Mouse (Mus musculus) inflammation-experienced regulatory T-cells, adult 6 months (primary cell): ENCODE results near the gene Kcnh5. TPM values are rescaled to one million over a fixed set of nuclear protein-coding genes. Genes with fewer than 3 reads are reported as not detected.
A peak's percentile ranks its signal among the peaks of the same experiment; 100 is the strongest.

ENCODE experiments used
- ATAC-seq: one replicate; pipeline ENCODE4 v1.8.0; 2017
- polyA plus RNA-seq, 3 experiments: library from polyadenylated mRNA; unstranded; fragments of 100-300 nt; shearing (Covaris generic); gene quantifications; one replicate each; pipeline ENCODE4 v1.2.1; 2017

Kcnh5 gene
- polyA plus RNA-seq, 3 experiments from 2014 or later: not detected

- ATAC-seq: no peak
Observed at GRCm38 (mm10) chr12:74951124-74952115, 225.7 kb downstream of the Kcnh5 start.

GRCm38 (mm10) chr12:74901331-74901730 is 275.8 kb downstream of the Kcnh5 start:
- ATAC-seq: no peak

DNA sequence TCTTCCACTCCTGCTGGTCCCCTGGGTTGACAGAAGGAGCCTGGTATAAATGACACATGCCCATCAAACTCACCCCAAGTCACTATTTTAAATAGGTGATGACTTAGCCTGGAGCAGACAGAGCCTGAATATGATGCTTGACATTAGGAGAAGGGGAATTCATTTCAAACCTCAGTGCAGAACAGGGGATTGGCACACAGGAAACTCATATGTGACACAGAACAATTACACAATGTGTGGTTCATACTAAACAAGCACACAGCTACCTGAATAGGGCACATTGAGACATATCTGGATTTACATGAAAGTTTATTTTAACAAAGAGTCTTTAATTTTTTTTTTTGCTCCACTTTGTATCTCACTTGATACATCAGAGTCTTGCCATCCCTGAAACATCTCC is 276.4 kb downstream of the Kcnh5 start:
- ATAC-seq: no peak

GRCm38 (mm10) chr12:74899055-74899454 is 278.1 kb downstream of the Kcnh5 start:
- ATAC-seq: no peak

DNA sequence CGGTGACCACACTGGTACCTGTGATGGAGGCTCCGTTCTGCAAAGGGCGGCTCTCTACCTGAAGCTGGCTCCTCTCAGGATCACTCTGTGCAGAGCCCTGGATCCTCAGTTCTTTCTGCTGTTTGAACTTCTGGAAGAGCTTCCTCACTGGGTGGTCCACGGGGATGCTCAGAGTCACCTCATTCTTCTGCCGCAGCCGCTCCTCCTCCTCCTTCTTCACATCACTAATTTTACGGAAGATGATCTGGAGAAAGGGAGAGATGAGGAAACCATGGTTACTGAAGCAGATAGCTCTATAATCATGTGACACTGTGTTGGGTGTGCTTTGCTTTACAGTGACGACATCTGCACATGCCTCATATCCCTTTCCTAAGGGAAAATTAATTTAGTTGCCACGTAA is 278.9 kb downstream of the Kcnh5 start:
- ATAC-seq: no peak

- ATAC-seq: peak; percentile 94
Observed at GRCm38 (mm10) chr12:74894870-74895423, 282.2 kb downstream of the Kcnh5 start.

DNA sequence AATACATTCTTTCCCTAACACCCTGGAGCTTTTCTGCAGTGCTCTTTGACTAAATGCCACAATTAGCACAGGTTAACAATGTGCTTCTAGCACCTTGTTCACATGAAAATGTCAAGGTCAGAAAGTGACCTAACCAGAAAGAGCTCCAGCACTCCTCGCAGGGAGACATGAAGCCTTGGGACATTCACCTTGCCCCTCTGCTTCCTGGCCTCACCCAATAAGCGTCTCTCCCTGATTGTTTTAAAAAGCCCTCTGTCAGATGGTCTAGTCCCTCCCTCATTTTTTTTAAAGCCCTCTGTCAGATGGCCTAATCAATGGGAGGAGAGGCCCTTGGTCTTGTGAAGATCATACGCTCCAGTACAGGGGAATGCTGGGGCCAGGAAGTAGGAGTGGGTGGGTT is 287.7 kb downstream of the Kcnh5 start:
- ATAC-seq: no peak

- no peak for ATAC-seq
Observed at GRCm38 (mm10) chr12:74887064-74887463, 290.1 kb downstream of the Kcnh5 start.

- ATAC-seq: no peak
Observed at GRCm38 (mm10) chr12:74881344-74881743, 295.8 kb downstream of the Kcnh5 start.

DNA sequence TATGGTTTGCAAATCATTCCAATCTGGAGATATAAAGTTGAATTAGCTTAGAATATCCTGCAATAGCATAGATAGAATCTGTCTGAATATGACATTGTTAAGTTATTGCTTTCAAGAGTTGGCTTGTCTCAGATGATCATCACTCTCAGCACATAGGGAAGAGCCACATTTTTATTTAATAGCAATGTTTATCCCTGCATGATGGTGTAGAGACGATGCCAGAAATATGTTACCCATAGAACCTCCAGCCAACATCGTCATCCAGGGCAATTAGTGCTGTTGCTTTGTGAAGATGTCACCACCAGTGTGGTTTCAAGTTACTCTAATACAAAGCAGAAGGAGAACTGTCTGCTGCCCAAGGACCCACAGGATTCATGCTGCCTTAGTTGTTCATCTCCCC is 321.5 kb downstream of the Kcnh5 start:
- no peak for ATAC-seq

GRCm38 (mm10) chr12:74854263-74854662 is 322.9 kb downstream of the Kcnh5 start:
- no peak for ATAC-seq

- no peak for ATAC-seq
Observed at GRCm38 (mm10) chr12:74850323-74850722, 326.8 kb downstream of the Kcnh5 start.

DNA sequence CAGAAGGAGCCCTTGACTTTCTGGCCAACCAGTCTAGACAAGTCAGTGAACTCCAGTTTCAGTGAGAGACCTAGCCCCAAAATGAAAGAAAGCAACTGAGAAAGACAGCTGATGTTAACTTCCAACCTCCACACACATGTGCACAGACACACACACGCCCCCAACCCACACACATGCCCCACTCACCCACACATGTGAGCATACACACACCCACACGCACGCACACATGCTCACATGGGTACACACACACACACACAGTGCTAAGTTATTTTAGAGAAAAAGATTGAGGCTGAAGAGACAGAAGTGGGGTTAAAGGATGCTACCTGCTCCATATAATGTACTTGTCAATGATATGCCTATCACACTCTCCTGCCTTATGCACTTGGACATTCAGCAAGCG is 327.2 kb downstream of the Kcnh5 start:
- no peak for ATAC-seq

GRCm38 (mm10) chr12:74848611-74849347 is 328.4 kb downstream of the Kcnh5 start:
- ATAC-seq: no peak

Other genes starting within 250 kb of the Kcnh5 start
- 1 to 10 TPM in 1 of 3 experiments, under 1 TPM in 1, not detected in 1; 0.30 to 1.0 TPM for gene Rhoj, start 131.0 kb upstream of the Kcnh5 start, polyA plus RNA-seq
- not detected for gene Gphb5, start 239.4 kb upstream of the Kcnh5 start, polyA plus RNA-seq